Mouse (Mus musculus) embryo, embryonic 11 days (tissue): Measurements from ENCODE around the gene Mea1.
A peak's percentile ranks its signal among the peaks of the same experiment; 100 is the strongest.

Experiments used
- DNase-seq: peaks from one replicate; pipeline ENCODE4 v3.0.0-alpha.2; 2015

Mea1 gene

GRCm38 (mm10) chr17:46706375-46707089 lies 27.9 kb downstream of the Mea1 start:
- no peak for DNase-seq

GRCm38 (mm10) chr17:46710959-46711597 lies 32.5 kb downstream of the Mea1 start, which contains the start of gene Pex6:
TSS of gene Pex6 (plus strand) at chr17:46711463.
- peak; percentile 97 for DNase-seq

- no peak for DNase-seq
Observed at GRCm38 (mm10) chr17:46711612-46712271, 33.1 kb downstream of the Mea1 start.

- DNase-seq, result no peak
Observed at GRCm38 (mm10) chr17:46712442-46712841, 33.8 kb downstream of the Mea1 start.

GRCm38 (mm10) chr17:46713849-46714248 lies 35.3 kb downstream of the Mea1 start:
- no peak for DNase-seq

- DNase-seq, result no peak
Observed at GRCm38 (mm10) chr17:46714756-46715481, 36.3 kb downstream of the Mea1 start.

GRCm38 (mm10) chr17:46721077-46721476 lies 42.5 kb downstream of the Mea1 start:
- DNase-seq, result no peak

GRCm38 (mm10) chr17:46724477-46725084 lies 46.0 kb downstream of the Mea1 start:
- DNase-seq, result no peak

GRCm38 (mm10) chr17:46725273-46725672 lies 46.7 kb downstream of the Mea1 start:
- DNase-seq, result peak; percentile 62

GRCm38 (mm10) chr17:46725731-46726645 lies 47.4 kb downstream of the Mea1 start:
- DNase-seq, result no peak

GRCm38 (mm10) chr17:46727271-46727670 lies 48.7 kb downstream of the Mea1 start:
- no peak for DNase-seq

GRCm38 (mm10) chr17:46728021-46728420 lies 49.4 kb downstream of the Mea1 start:
- DNase-seq, result peak; percentile 30

GRCm38 (mm10) chr17:46728496-46728895 lies 49.9 kb downstream of the Mea1 start:
- no peak for DNase-seq

- DNase-seq, result no peak
Observed at GRCm38 (mm10) chr17:46728904-46729318, 50.3 kb downstream of the Mea1 start, which contains the start of gene Gnmt. TSS of gene Gnmt (minus strand) at chr17:46729168.
